Mouse (Mus musculus) right cerebral cortex, adult 18-20 months (tissue): ENCODE data around the gene Nfyb.

Experiments
- DNase-seq: peaks from one replicate; pipeline ENCODE4 v3.0.0; 2022; ENCODE audit warnings: mixed read lengths

The Nfyb gene

DNA sequence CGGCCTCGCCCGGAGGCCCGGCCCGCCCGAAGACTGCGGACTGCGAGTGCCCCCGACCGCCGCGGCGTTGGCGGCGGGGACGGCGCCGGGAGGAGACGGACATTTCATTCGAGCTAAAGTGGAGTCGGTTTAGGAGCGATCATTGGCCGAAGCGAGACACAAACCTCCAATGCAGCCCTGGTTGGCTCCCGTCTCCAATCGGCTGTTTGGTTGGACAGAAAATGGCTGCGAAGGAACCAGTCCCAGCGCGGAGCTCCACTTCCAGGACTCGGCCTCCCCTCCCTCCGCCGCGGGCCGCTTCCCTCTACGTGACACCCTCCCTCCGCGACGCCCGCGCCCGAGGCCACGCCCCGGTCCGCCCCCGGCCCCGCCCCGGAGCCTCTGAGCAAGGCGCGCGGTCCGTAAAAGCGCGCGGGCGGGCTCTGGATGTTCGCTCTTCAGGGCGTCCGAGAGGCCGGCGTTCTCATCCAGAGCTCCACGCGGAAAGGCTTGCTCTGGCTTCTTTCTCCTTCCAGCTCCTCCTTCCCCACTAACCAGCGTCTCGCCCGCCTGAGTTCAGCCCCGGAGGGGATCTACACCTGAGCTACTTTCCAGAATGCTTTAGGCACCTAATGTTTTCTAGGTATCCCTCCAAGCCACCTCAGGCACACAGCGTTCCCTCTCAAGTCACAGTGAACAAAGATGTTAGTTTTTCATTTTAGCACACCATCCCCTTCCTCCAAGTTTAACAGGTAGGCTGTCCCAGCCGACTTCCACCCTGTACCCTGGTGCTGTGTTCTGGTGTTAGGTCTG, at the start of gene Nfyb:
Gene Nfyb (minus strand): TSS at position 305 of the 792 bp plus-strand sequence.
- peak; percentile 98 for DNase-seq

DNA sequence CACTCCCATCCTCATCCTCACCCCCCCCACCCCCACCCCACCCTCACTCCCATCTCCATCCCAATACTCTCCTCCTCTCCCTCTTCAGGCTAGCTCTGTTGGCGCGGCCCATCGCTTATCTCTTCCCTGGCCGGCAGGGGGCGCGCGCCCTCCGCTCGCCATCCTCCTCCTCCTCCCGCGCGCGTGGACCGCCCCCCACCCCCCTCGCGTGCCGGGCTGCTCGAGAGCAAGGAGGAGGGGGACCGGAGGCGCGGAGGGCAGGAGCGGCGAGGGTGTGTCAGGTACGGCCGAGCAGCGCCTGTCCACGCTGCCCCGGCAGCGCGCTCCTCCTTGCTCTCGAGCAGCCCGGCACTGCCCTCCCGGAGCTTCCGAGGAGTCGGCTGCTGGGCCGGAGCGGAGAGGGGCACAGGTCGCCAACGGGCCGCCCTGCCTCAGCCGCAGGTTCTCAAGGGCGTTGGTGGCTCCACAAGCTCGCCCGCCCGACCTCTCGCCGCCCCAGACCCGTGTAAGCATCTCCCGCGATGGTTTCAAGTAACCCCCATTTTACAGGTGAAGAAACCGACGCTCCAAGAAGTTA, 48.0 kb upstream of the Nfyb start:
- peak; percentile 60 for DNase-seq

DNA sequence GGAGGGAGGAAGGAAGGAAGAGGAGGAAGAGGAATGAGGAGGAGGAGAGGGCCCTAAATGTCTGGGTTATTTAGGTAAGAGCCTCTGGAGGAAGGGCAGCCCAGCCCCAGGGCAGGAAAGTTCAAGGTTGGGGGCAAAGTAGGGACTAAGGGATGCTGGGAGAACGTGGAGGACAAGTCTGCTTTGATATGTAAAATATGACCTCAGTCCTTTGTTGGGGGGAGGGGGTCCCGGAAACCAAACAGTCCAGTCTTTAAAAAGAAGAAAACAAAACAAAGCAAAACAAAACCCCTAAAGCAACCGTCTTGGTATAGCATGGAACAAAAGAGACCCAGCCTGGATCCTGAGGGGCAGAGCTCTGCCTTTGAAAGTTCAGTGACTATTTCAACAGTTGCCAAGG, 45.4 kb upstream of the Nfyb start:
- DNase-seq, result no peak

DNA sequence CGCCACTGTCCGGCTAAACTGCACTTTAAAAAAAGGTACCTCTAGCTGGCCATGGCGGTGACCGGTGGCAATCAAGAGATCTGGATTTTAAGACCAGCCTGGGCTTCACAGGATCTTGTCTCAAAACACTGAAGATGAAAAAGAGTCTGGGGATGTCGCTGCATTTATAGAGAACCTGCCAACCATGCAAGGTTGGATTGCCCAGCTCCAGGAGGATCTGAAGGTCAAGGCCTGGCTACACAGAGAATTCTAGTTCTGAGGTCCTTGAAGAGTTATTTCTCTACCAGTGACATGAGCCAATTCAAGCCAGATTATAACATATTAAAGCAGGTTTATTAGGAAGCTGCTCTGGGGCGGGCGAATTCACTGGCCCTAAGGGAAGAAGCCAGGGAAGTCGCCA, 44.9 kb upstream of the Nfyb start:
- DNase-seq, result no peak

DNA sequence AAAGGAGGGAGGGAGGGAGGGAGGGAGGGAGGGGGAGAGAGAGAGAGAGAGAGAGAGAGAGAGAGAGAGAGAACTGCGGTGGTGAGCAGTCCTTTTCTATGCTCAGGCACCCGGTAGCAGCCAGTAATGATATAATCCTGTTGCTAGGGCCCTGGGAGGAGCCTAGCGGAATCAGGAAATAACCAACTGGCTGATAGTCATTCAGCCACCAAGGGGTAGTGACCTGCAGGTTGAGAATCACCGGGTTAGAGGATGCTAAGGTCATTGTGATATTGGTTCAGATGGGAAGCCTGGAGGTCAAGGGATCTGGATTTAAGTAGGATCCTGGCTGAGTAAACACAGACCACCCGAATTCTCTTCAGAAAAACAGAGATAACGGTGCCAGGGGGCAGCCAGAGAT, 44.2 kb upstream of the Nfyb start:
- no peak for DNase-seq

DNA sequence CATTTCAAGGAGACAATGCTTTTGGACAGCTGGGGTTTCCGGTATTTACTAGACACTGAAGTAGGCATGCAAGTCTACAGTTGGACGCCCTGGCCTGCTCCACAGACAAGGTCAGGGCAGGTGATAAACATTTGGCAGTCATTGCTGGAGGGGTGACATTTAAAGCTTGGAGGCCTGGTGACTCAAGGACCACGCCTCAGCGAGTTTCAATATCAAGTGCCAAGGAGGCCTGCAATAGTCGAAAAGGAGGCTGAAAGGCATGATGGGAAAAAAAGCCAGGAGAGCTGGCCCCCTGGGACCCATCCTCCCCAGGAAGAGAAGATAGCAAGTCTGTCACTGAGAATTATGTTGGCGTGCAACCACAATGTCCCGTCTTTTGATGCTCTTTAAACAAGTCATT, 43.3 kb upstream of the Nfyb start:
- no peak for DNase-seq

DNA sequence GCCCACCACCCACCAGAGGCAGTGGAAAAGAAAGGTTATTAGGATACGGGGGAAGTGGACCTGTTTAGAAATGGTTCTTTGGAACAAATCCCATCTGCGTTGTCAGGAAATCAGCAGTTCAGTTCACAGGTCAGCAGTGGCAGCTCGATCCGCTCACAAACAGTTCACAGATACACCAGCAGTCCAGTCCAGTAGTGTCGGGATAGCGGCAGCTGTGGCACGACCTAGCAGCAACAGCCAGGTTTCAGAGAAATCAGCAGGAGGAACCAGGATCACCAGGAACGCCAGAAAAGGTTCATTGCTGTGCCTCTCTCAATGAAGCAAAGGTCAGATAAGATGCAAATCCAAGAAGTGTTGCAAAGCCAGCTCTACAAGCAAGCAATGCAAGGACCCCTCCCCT, 42.5 kb upstream of the Nfyb start:
- DNase-seq, result no peak

DNA sequence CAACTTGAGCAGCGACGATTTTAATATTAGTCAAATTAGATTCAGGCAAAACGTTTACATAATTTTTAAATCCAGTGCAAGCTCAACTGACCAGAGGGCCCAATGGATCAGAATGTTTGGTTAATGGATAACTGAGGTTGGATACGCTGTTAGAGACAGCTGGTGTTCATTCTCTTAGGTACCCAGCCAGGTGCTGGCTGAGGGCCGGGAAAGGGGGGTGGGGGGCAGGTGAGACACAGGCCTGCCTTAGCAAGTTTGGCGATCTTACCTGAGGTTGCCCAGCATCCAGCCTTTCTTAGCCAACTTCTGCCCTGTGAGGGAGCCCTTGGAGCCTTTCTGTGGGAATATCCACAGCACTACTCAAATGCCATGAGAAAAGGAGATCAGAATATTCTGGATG, 41.2 kb upstream of the Nfyb start:
- no peak for DNase-seq

DNA sequence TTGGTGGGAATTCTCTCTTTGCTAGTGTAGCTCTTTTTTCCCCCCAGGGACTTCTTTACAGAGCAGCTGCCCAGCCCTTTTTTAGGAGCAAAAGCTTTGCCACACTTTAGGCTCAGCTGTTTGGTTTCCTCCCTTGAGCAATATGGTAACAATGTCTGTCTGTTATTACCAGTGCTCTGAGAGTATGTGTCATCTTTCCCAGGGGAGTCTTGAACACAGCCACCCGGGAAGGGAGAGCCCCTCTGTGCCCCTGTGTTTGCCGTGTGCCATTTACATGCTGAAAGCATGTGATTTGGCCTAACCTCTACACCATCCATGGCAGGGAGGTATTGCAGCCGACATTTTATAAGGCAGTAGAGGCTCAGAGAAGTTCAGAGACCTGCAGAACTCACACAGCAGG, 40.5 kb upstream of the Nfyb start:
- DNase-seq, result no peak

DNA sequence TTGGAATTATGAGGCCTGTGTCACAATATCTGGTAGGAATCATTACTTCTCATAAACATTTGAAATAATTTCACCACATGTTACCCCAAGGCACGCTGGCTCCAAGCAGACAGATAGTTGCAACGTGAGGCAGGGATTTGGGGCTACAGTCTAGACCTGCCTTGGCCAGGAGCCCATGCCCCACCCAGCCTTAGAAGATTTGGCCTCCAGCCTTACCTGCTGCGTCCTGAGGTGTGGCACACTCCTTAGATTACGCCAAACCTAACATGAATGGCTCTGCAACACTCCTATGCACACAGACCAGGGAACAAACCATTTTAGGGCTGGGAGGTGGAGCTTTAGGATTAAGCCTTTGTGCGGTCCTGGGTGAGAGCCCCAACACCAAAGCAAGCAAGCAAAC, 36.1 kb upstream of the Nfyb start:
- DNase-seq, result no peak

DNA sequence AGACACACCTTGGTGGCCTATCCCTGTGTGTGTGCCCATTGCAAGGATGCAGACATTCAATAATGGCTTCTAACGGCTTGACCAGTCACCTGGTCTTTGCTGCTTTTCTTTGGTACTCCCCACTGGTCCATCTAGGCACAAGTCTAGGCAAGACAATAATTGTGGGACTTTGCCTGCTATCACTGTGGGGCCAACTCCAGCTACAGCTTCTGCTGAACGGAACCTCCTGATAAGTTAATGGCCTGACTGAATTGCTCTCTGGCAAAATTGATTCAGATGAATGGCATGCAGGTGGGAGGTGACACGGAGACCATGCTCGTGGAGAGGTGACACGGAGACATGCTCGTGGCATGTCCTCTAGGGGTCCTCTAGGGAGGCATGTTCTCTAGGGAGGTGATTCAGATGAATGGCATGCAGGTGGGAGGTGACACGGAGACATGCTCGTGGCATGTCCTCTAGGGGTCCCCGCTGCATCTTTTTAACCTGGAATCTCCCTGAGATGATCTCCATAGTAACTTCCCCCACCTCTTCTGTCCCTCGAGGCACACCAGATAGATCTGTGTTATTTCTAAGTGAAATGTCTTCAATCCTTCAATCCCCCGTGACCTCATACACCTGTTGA, 34.5 kb upstream of the Nfyb start:
- no peak for DNase-seq

DNA sequence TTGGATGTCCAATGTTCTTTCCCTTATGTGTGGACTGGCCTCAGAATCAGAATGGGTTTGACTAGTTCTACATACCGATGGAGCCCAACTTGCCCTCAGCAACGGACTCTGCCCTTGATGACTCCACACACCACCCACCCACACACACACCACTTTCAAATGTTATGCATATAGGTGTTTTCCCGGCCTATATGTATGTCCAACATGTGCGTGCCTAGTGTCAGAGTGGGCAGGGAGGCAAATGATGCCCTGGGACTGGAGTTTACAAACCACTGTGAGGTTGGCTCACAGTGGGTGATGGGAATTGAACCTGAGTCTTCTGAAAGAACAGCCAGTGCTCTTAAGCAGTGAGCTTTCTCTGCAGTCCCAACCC, 33.2 kb upstream of the Nfyb start:
- no peak for DNase-seq

DNA sequence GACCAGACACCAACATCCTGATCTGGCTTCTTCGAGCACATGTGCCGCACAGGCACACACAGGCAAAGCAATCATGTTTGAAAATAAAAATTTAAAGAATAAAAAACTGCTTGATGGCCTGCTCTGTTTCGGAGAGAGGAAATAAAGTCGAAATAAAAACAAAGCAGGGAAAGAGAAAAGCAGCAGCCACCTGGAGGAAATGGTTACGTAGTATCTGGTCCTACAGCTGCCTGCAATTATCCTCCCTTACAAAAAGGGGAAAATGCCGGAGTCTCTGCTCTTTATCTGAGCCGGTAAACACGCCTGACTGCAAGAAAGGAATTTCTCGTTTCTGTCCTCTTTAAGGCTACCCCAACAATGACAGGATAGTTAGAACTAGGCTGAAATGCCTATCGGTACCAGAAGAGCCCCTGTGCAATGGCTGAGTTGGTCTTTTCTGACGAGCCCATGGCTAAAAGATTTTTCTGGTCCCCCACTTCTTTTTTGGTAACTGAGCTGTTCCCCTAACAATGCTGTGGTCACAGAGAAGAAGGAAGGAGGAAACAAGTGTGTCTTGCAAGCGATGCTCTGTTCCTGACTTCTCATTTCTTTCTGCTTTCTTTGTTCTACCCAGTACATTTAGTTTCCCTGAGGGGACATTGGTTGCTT, 32.7 kb upstream of the Nfyb start:
- DNase-seq, result peak; percentile 44

DNA sequence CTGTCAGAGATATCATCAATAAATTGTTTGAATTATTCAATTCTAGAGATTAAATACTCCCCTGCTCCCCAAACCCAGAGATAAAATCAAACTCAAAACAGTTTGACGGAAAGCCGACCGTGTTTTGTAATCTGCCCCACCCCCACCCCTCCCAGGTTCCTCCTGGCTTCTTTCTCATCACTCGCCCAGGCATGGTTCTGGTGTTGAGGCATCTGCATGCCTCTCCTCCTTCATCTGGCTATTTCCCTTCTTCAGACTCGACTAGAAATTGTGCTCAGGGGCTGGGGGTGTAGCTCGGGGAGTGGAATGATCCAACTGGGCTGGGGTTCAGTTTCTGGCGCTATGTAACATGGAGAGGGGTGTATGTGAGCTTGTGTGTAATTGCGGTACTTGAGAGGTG, 31.8 kb upstream of the Nfyb start:
- DNase-seq, result no peak

DNA sequence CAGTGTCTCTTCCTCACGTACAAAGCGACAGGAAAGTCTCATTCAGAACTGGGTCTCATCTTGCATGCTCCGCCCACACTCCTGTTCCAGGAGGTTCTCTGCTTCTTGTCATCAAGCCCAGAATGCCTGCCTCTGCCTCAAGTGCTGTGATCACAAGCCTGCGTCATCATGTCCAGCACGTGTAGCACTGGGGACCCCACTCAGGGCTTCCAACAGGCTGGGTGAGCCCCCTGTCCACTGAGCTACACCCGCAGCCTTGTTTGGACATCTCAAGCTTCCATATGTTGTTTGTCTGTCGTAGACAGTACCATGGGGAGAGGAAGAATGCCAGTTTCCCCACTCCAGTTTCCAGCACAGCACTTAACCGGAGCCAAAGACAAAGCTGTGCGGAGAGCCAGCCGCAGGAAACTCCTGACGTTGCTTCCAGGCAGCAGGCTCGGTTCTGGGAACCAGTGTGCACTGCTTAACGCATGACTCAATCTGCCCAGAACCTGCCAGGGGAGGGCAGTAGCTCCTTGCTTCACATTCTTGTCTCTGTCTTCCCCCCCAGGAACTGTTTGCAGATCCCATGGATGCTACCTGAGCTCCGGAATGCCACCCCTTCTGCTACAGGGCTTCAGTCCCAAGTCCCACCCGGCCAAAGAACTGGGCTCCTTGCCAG, 31.3 kb upstream of the Nfyb start:
- DNase-seq, result peak; percentile 88

DNA sequence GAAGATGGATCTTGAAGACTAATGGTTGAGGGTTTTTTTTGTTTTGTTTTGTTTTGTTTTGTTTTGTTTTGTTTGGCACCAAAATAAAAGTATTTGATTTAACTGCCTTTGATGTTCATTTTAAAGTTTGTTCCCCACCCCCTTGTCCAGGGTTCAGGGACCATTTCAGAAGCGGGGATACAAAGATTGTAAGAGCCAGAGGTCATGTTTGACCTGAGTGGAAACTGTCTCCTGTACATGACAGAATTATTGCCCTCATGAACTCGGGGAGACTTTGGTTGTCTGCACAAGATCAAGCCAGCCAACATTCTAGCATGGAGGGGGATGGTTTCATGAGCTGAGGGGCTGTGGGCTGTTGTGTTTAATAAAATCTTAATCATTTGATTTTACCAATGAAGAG, 28.4 kb upstream of the Nfyb start:
- no peak for DNase-seq

DNA sequence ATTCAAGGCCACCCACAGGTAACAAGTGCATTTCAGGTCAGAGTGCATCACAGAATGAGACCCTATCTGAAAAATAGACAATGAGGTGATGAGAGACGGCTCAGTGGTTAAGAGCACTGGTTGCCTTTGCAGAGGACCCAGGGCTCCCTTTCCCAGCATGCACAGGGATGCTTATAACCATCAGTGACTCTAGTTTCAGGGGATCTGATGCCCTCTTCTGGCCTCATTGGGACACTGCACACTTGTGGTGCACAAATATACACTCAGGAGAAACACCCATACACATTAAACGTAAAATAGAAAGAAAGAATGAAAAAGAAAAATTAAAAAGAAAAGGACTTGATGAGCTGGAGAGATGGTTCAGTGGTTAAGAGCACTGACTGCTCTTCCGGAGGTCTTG, 27.8 kb upstream of the Nfyb start:
- DNase-seq, result no peak

DNA sequence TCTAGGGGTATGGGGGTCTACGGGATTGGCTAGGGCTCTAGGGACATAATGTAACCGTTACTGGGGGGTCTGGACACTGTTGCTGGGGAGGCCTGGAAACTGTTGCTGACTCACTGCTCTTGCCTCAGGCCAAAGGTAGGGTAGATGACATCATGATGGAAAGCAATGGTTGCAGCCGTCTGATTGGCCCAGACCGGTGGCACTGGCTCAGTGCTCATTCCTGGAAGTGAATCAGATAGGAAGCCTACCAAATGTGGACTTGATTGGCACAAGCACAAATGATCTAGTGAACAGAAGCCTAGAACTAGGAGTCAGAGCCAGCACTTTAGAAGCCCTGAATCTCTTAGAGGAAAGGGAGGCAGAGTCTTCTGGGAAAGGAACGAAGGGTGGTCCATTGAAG, 26.6 kb upstream of the Nfyb start:
- no peak for DNase-seq

DNA sequence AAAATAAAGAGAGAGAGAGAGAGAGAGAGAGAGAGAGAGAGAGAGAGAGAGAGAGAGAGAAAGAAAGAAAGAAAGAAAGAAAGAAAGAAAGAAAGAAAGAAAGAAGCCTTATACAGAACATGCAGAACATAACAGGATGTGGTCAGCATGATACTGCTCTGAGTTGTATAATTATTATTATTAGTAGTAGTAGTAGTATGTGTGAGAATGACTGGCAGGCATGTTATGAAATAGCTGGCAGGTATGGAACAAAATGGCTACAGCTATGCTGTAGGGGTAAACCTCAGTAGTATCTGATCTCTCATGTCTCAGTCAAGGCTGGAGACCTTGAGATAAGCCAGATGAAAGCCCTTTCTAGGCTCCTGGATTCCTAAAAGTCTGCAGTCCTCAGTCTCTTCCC, 25.2 kb upstream of the Nfyb start:
- DNase-seq, result no peak

DNA sequence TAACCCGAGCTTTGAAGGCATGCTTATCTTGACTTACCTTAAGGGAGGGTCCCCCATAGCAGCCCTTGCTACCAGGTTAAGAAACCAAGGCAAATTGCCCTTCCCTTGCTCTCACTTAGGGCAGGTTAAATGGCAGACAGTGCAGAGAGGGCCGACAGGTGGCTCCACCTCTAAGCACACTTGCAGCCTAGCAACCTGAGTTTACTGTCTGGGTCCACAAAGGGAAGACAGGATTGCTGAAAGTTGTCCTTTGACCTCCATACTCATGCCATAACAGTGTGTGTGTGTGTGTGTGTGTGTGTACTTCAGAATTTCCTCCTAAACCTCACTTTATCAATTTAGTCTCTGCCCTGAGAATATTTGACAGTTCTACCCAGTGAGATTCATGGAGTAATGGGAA, 18.5 kb upstream of the Nfyb start:
- no peak for DNase-seq

DNA sequence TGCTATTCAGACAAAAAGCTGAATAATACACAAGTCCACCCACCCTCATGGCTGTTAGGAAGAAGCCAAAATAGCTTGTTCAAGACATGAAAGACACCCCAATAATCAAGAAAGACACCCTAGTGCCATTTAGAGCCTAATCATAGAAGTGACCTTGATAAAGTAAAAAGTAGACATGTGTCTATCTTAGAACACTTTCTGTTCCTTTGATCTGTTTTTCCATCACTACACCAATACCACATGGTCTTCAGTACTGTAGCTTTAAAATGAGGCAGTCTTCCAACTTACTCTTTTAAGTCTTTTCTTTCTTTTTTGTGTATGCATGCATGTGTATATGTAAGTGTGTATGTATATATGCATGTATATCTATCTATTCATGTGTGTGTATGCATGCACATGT, 16.9 kb upstream of the Nfyb start:
- no peak for DNase-seq

DNA sequence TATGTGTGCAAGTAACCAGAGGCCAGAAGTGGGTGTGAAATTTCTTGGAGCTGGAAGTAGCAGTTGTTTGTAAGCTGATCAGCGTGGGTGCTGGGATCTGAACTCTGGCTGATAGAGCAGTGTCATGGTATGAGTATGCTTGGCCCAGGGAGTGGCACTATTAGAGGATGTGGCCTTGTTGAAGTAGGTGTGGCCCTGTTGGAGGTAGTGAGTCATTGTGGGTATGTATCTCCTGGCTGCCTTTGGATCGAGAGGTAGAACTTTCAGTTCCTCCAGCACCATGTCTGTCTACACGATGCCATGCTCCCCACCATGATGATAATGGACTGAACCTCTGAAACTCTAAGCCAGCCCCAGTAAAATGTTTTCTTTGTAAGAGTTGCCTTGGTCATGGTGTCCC, 16.4 kb upstream of the Nfyb start:
- DNase-seq, result no peak

DNA sequence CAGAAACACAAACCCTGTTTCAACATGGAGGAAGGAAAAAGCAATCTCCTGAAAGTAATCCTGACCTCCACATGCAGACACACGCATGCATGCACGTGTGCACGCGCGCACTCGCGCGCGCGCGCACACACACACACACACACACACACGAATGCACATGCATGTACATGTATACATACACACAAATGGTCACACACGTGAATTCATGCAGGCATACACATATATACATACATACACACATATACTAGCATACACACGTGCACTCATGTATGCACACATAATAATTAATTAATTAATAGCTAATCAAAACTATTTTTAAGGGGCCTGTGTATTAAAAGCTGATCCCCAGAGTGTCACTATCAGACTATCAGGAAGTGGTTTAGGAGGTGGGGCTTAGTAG, 15.9 kb upstream of the Nfyb start:
- no peak for DNase-seq
